Mouse (Mus musculus): ENCODE measurements at regions not wholly inside any gene's neighbourhood (a gene's known extent, or its start where the extent isn't known, plus 50 kb on each side); places are given as distances from the start of the nearest gene placed in this dataset.

- TF ChIP-seq POLR2A (IDR thresholded peaks at IDR 0.05; ENCODE audit: low read depth, low read length) (no peak), CTCF (IDR thresholded peaks at IDR 0.05; ENCODE audit: extremely low read depth, insufficient read length, insufficient replicate concordance, low read depth, low read length) (no peak)
These were observed 293.2 kb upstream of the Eef2kmt start for GRCm38 (mm10) chr16:5549026-5549425.
